Mouse (Mus musculus) intestine, embryonic 14.5 days (tissue): ENCODE measurements at regions not wholly inside any gene's neighbourhood (a gene's known extent, or its start where the extent isn't known, plus 50 kb on each side); places are given as distances from the start of the nearest gene placed in this dataset. TPM values are rescaled to one million over a fixed set of nuclear protein-coding genes. Genes with fewer than 3 reads are reported as not detected.

Experiments used
- ATAC-seq: fragments of 200-750 bp; cut with Nextera tagmentation; replicated peaks from 2 replicates; pipeline ENCODE4 v1.8.0; 2017; ENCODE audit warnings: low read depth, moderate number of reproducible peaks, moderate TSS enrichment, moderate library complexity; ENCODE audit not compliant: low FRiP score, low TSS enrichment
- DNase-seq: peaks from one replicate; pipeline ENCODE4 v3.0.0-alpha.2; 2018; ENCODE audit warnings: low spot score
- H3K27ac ChIP-seq: fragments of 300-500 bp; sonication (generic); 2 replicates; pipeline ENCODE4 v1.5.1; 2014; ENCODE audit warnings: low read depth, mild to moderate bottlenecking, control low read depth
- H3K27me3 ChIP-seq: fragments of 300-500 bp; sonication (generic); replicated peaks from 2 replicates; pipeline ENCODE4 v1.6.1; 2014; ENCODE audit warnings: low read length, control low read depth; ENCODE audit not compliant: control insufficient read depth, insufficient read depth
- H3K36me3 ChIP-seq: fragments of 300-500 bp; sonication (generic); 2 replicates; pipeline ENCODE4 v1.6.1; 2014; ENCODE audit warnings: low read length, control low read depth; ENCODE audit not compliant: control insufficient read depth, insufficient read depth
- H3K4me1 ChIP-seq: fragments of 300-500 bp; sonication (generic); replicated peaks from 2 replicates; pipeline ENCODE4 v1.6.1; 2014; ENCODE audit warnings: low read length, control low read depth, mixed read lengths; ENCODE audit not compliant: control insufficient read depth, insufficient read depth
- H3K4me2 ChIP-seq: fragments of 300-500 bp; sonication (generic); 2 replicates; pipeline ENCODE4 v1.6.1; 2014; ENCODE audit warnings: low read length
- H3K4me3 ChIP-seq: fragments of 300-500 bp; sonication (generic); 2 replicates; pipeline ENCODE4 v1.5.1; 2014; ENCODE audit warnings: low read depth, low read length, control low read depth, mixed read lengths
- H3K9ac ChIP-seq: fragments of 300-500 bp; sonication (generic); 2 replicates; pipeline ENCODE4 v1.6.1; 2014; ENCODE audit warnings: mild to moderate bottlenecking, low read length
- H3K9me3 ChIP-seq: fragments of 300-500 bp; sonication (generic); 2 replicates; pipeline ENCODE4 v1.6.1; 2016; ENCODE audit warnings: low read length, control low read depth; ENCODE audit not compliant: control insufficient read depth
- WGBS: fragments of 180-500 bp; shearing (Covaris S2); extraction: QIAGEN DNeasy Blood & Tissue Kit; methylation state at CpG from one replicate; pipeline ENCODE4 v1.1.7; 2014; 5-methylcytosine and 5-hydroxymethylcytosine counted together
- microRNA-seq: library from miRNA; unstranded; fragments of <30 nt; microRNA quantifications from one replicate; pipeline ENCODE4, GENCODE M21; 2016

DNA sequence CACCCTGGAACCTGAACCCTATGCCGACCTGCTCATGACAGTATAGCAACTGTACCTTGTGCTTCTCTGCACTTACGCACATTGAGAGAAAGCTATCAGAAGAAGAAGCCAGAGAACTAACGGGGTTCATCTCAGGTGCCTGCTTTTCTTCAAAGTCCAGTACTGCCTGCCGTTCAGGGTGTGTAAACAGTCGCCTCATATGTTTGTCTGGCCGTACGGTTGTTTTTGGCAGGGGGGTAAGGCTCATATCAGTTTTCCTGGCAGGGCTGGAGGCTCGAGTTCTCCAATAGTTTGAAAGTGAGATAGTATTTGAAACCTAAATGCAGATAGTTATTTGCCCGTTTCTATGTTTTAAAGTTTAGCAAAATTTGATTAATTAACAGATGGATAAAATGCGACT is 54.9 kb upstream of the Zfp507 start:
- H3K27ac ChIP-seq, result no peak overlapping the region
- H3K36me3 ChIP-seq, result no peaks in the 10 kb centered on the region
- no peak for ATAC-seq
- no peaks in the 10 kb centered on the region for H3K27me3 ChIP-seq
- 37% methylated on average over 10 of the region's 10 CpGs for WGBS
- no peak for DNase-seq
- no peak overlapping the region for H3K4me3 ChIP-seq
- no peaks in the 10 kb centered on the region for H3K4me1 ChIP-seq
- no peak overlapping the region for H3K4me2 ChIP-seq
- no peak overlapping the region for H3K9ac ChIP-seq
- H3K9me3 ChIP-seq, result 0 out of 2 replicates have a peak, but pooled peaks cover 2% of the 10 kb centered on the region

Small RNAs in the stretch of these regions (microRNA-seq; reads per million reads assigned to microRNA genes)
- not detected for gene Gm23292
